ENCODE assay signal across 31 mouse cellular contexts in the genomic region with DNA sequence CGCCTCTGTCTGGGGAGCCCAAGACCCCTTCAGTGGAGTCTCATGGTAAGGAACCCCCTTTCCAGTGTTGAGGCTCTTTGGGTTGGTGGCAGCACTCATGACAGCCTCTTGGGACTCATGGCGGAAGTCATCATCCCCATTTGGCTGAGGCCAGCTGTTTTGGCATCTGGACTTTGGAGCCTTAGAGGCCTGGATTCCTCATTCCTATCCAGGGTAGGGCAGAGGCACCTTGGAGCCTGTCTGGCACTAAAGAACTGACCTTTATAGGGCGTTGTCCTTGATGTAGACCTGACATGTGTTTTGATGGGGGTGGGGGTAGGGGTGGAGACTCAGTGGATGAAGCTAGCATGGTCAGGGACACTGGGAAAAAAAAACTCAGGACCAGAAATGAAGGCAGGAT. TPM values are rescaled to one million over a fixed set of nuclear protein-coding genes. Genes with fewer than 3 reads are reported as not detected.
DNase-seq lines count a peak whose midpoint lies in the region; ATAC-seq and TF ChIP-seq lines count a peak whose summit lies in the region.
"Had no signal": no experiment of that assay in that cellular context is flagged by ENCODE, and none has a peak within 500 bp of the region (broad histone marks: within the 10 kb centered on the region; RNA-seq: fewer than 3 reads in every experiment).

No protein-coding gene starts in this region.

- H3K4me1 ChIP-seq in kidney, adult 2 months (ENCODE audit: control insufficient read depth, insufficient read depth, low read length) = no peaks in the 10 kb centered on the region
- H3K4me1 ChIP-seq in kidney, embryonic 14.5 days (ENCODE audit: control insufficient read depth, insufficient read depth, low read length) = no peaks in the 10 kb centered on the region
- H3K4me1 ChIP-seq in ES-E14 (ENCODE audit: control insufficient read depth in 2 of 2, insufficient read depth in 2 of 2, low read length in 2 of 2, poor library complexity in 1 of 2) = peaks cover 3 to 30% of the 10 kb centered on the region in 2 experiments; a peak in 3 of 4 replicates
- peaks cover 2% of the 10 kb centered on the region for H3K4me1 ChIP-seq in intestine, postnatal 0 days (replicated peaks; ENCODE audit: control insufficient read depth, insufficient read depth, low read length)
- H3K4me1 ChIP-seq in forebrain, postnatal 0 days (ENCODE audit: insufficient read depth) = no peaks in the 10 kb centered on the region
- H3K4me1 ChIP-seq: embryonic facial prominence, embryonic 13.5 days; forebrain, embryonic 12.5 days; hindbrain, embryonic 15.5 days; midbrain, embryonic 13.5 days had no signal

- no peaks in the 10 kb centered on the region for H3K36me3 ChIP-seq in kidney, adult 2 months (ENCODE audit: control insufficient read depth, insufficient read depth, low read length)
- no peaks in the 10 kb centered on the region for H3K36me3 ChIP-seq in kidney, embryonic 14.5 days (ENCODE audit: control insufficient read depth, insufficient read depth, low read length)
- no peaks in the 10 kb centered on the region for H3K36me3 ChIP-seq in ES-E14 (ENCODE audit: control insufficient read depth, insufficient read depth, low read length, poor library complexity, severe bottlenecking)
- peaks cover 79% of the 10 kb centered on the region for H3K36me3 ChIP-seq in intestine, postnatal 0 days (ENCODE audit: control insufficient read depth, insufficient read depth)
- no peaks in the 10 kb centered on the region for H3K36me3 ChIP-seq in forebrain, postnatal 0 days (ENCODE audit: insufficient read depth)
- H3K36me3 ChIP-seq: embryonic facial prominence, embryonic 13.5 days; forebrain, embryonic 12.5 days; heart, embryonic 13.5 days; hindbrain, embryonic 10.5 days; hindbrain, embryonic 15.5 days; liver, embryonic 12.5 days; midbrain, embryonic 13.5 days; neural tube, embryonic 13.5 days had no signal

- 74% methylated on average over 3 of the region's 3 CpGs for WGBS in kidney, adult 2 months
- WGBS in kidney, embryonic 14.5 days = 92% methylated on average over 3 of the region's 3 CpGs
- 57% methylated on average over 3 of the region's 3 CpGs for WGBS in intestine, postnatal 0 days
- WGBS in forebrain, postnatal 0 days = 96% methylated on average over 3 of the region's 3 CpGs

- in situ Hi-C loops in ES-E14 (cut with MboI; ENCODE audit: low sequenced_read_pairs in 2 of 2, unreplicated experiment in 2 of 2) = no loop called here

- no peak overlapping the region for H3K4me3 ChIP-seq in kidney, adult 2 months (ENCODE audit: insufficient read depth, low read depth, low read length)
- no peak overlapping the region for H3K4me3 ChIP-seq in kidney, embryonic 14.5 days (ENCODE audit: low read length)
- H3K4me3 ChIP-seq in ES-E14 (ENCODE audit: insufficient read depth in 1 of 2, low read depth in 1 of 2, low read length in 2 of 2, poor library complexity in 1 of 2, severe bottlenecking in 1 of 2) = peak overlapping the region; percentile 45 to 47; a peak in 1 of 4 replicates
- no peak overlapping the region for H3K4me3 ChIP-seq in intestine, postnatal 0 days (ENCODE audit: low read depth, low read length)
- no peak overlapping the region for H3K4me3 ChIP-seq in forebrain, postnatal 0 days (ENCODE audit: low read depth, low read length)
- H3K4me3 ChIP-seq: embryonic facial prominence, embryonic 13.5 days; erythroblast, embryonic 14.5 days; forebrain, embryonic 12.5 days; heart, embryonic 13.5 days; hindbrain, embryonic 10.5 days; hindbrain, embryonic 15.5 days; liver, embryonic 12.5 days; midbrain, embryonic 13.5 days; neural tube, embryonic 13.5 days had no signal

- no peaks in the 10 kb centered on the region for H3K27me3 ChIP-seq in kidney, adult 2 months (replicated peaks; ENCODE audit: control insufficient read depth, insufficient read depth, low read length)
- no peaks in the 10 kb centered on the region; the same call in 1 of the 2 replicates for H3K27me3 ChIP-seq in kidney, embryonic 14.5 days (ENCODE audit: control insufficient read depth, insufficient read depth, low read length)
- H3K27me3 ChIP-seq in intestine, postnatal 0 days (replicated peaks; ENCODE audit: control insufficient read depth, insufficient read depth, low read length) = no peaks in the 10 kb centered on the region
- no peaks in the 10 kb centered on the region for H3K27me3 ChIP-seq in forebrain, postnatal 0 days (ENCODE audit: insufficient read depth, low read length)

- TF ChIP-seq CTCF in kidney, adult 2 months (conservative IDR thresholded peaks at IDR 0.05; ENCODE audit: insufficient read depth, insufficient read length, low read depth, low read length) = no peak
- no peak for TF ChIP-seq CTCF in intestine, postnatal 0 days (IDR thresholded peaks at IDR 0.05; ENCODE audit: low read depth)
- TF ChIP-seq CTCF in forebrain, postnatal 0 days (IDR thresholded peaks at IDR 0.05; ENCODE audit: low read depth) = no peak

- no peak overlapping the region for H3K9ac ChIP-seq in kidney, embryonic 14.5 days (ENCODE audit: low read depth, low read length)
- H3K9ac ChIP-seq in ES-E14 (ENCODE audit: insufficient read depth, low read depth, low read length, poor library complexity, severe bottlenecking) = no peak overlapping the region
- no peak overlapping the region for H3K9ac ChIP-seq in intestine, postnatal 0 days (ENCODE audit: low read depth, low read length)
- no peak overlapping the region for H3K9ac ChIP-seq in forebrain, postnatal 0 days
- H3K9ac ChIP-seq: embryonic facial prominence, embryonic 13.5 days; forebrain, embryonic 12.5 days; heart, embryonic 13.5 days; hindbrain, embryonic 15.5 days; liver, embryonic 12.5 days; liver, postnatal 0 days; midbrain, embryonic 13.5 days; neural tube, embryonic 13.5 days had no signal

- H3K27ac ChIP-seq in kidney, adult 2 months (ENCODE audit: insufficient read depth, low read depth, low read length) = no peak overlapping the region
- H3K27ac ChIP-seq in kidney, embryonic 14.5 days (ENCODE audit: low read depth, low read length) = no peak overlapping the region
- H3K27ac ChIP-seq in ES-E14 (ENCODE audit: insufficient read depth, low read depth, low read length, poor library complexity, severe bottlenecking) = no peak overlapping the region
- peak overlapping the region; percentile 73 for H3K27ac ChIP-seq in intestine, postnatal 0 days (ENCODE audit: low read depth, low read length)
- no peak overlapping the region for H3K27ac ChIP-seq in forebrain, postnatal 0 days (ENCODE audit: low read depth, low read length)
- H3K27ac ChIP-seq: embryonic facial prominence, embryonic 13.5 days; forebrain, embryonic 12.5 days; heart, embryonic 13.5 days; hindbrain, embryonic 10.5 days; hindbrain, embryonic 15.5 days; liver, embryonic 12.5 days; macrophage; midbrain, embryonic 13.5 days; neural tube, embryonic 13.5 days had no signal

- H3K4me2 ChIP-seq in kidney, embryonic 14.5 days (replicated peaks; ENCODE audit: low read depth, low read length) = no peak overlapping the region
- H3K4me2 ChIP-seq in intestine, postnatal 0 days (replicated peaks; ENCODE audit: low read depth) = no peak overlapping the region
- H3K4me2 ChIP-seq in forebrain, postnatal 0 days (ENCODE audit: low read depth) = no peak overlapping the region
- H3K4me2 ChIP-seq: embryonic facial prominence, embryonic 13.5 days; forebrain, embryonic 12.5 days; heart, embryonic 13.5 days; hindbrain, embryonic 15.5 days; liver, embryonic 12.5 days; midbrain, embryonic 13.5 days; neural tube, embryonic 13.5 days had no signal

- TF ChIP-seq POLR2A in kidney, adult 2 months (IDR thresholded peaks at IDR 0.05; ENCODE audit: low read depth, low read length) = no peak

- DNase-seq in kidney, adult 2 months = peak; percentile 78
- DNase-seq in ES-E14 (ENCODE audit: low read depth, low spot score) = no peak
- DNase-seq in forebrain, postnatal 0 days = no peak
- no peak for DNase-seq in cerebellum, postnatal 36 days
- no peak for DNase-seq in lung, postnatal 36 days
- DNase-seq: adrenal gland, postnatal 25 days; cerebellum, adult 11-12 months; cerebellum, adult 9-11 months; gastrocnemius, postnatal 10 days; heart, postnatal 10 days; left cerebral cortex, postnatal 4 days; liver, postnatal 0 days; thymus, postnatal 14 days had no signal

- no peaks in the 10 kb centered on the region for H3K9me3 ChIP-seq in kidney, embryonic 14.5 days (ENCODE audit: control insufficient read depth, low read length)
- no peaks in the 10 kb centered on the region for H3K9me3 ChIP-seq in ES-E14 (ENCODE audit: control insufficient read depth, insufficient read depth, low read depth, low read length)
- no peaks in the 10 kb centered on the region for H3K9me3 ChIP-seq in intestine, postnatal 0 days (ENCODE audit: control insufficient read depth)
- H3K9me3 ChIP-seq in forebrain, postnatal 0 days (ENCODE audit: low read length) = no peaks in the 10 kb centered on the region
- H3K9me3 ChIP-seq: embryonic facial prominence, embryonic 13.5 days; forebrain, embryonic 12.5 days; heart, embryonic 13.5 days; hindbrain, embryonic 10.5 days; hindbrain, embryonic 15.5 days; liver, embryonic 12.5 days; midbrain, embryonic 13.5 days; neural tube, embryonic 13.5 days had no signal

- ATAC-seq in kidney, embryonic 14.5 days (ENCODE audit: low FRiP score, low TSS enrichment) = no peak
- peak; percentile 84 for ATAC-seq in intestine, postnatal 0 days
- ATAC-seq in forebrain, postnatal 0 days = no peak
- ATAC-seq: inflammation-experienced regulatory T-cells, adult 6 months; liver, embryonic 12.5 days; liver, postnatal 0 days; lung, postnatal 0 days; midbrain, embryonic 13.5 days had no signal

RNA-seq across cellular contexts. Expression of a gene that starts 15.4 kb away (rescaled TPM):
- polyA plus RNA-seq in kidney, adult 2 months (2012; rRNA removed) = 26.1 and 26.7 TPM in 2 replicates
- 2.3 and 2.9 TPM in 2 replicates for polyA plus RNA-seq in kidney, embryonic 14.5 days (2014; fragmentation: Nextera tagmentation; extraction: Ambion mirVana)
- 0.67 TPM in 1 of 2 replicates, not detected in the other for total RNA-seq in ES-E14 (2012; rRNA removed)
- polyA plus RNA-seq in intestine, postnatal 0 days (2015; fragmentation: Nextera tagmentation; extraction: Ambion mirVana) = 1.9 and 3.4 TPM in 2 replicates
- total RNA-seq in forebrain, postnatal 0 days (2014; rRNA removed) = 0.95 and 1.0 TPM in 2 replicates
- 2.4 and 2.5 TPM in 2 replicates for polyA plus RNA-seq in forebrain, postnatal 0 days (2015; fragmentation: Nextera tagmentation; extraction: Ambion mirVana)
- total RNA-seq: left cerebral cortex, postnatal 4 days had no signal

RNA-seq across cellular contexts. Expression of a gene that starts 26.2 kb away (rescaled TPM):
- polyA plus RNA-seq in kidney, adult 2 months (2012; rRNA removed) = 104 and 132 TPM in 2 replicates
- 2.8 and 5.5 TPM in 2 replicates for polyA plus RNA-seq in kidney, embryonic 14.5 days (2014; fragmentation: Nextera tagmentation; extraction: Ambion mirVana)
- 4.6 and 7.7 TPM in 2 replicates for total RNA-seq in ES-E14 (2012; rRNA removed)
- polyA plus RNA-seq in intestine, postnatal 0 days (2015; fragmentation: Nextera tagmentation; extraction: Ambion mirVana) = 332 and 377 TPM in 2 replicates
- total RNA-seq in forebrain, postnatal 0 days (2014; rRNA removed) = not detected in 2 replicates
- 0.01 TPM in 1 of 2 replicates, not detected in the other for polyA plus RNA-seq in forebrain, postnatal 0 days (2015; fragmentation: Nextera tagmentation; extraction: Ambion mirVana)
- total RNA-seq: gastrocnemius, postnatal 10 days had no signal
- polyA plus RNA-seq: erythroblast, embryonic 14.5 days; inflammation-experienced regulatory T-cells, adult 6 months had no signal

RNA-seq across cellular contexts. Expression of a gene that starts 27.5 kb away (rescaled TPM):
- polyA plus RNA-seq in kidney, adult 2 months (2012; rRNA removed) = 5.0 and 5.7 TPM in 2 replicates
- 9.4 and 9.6 TPM in 2 replicates for polyA plus RNA-seq in kidney, embryonic 14.5 days (2014; fragmentation: Nextera tagmentation; extraction: Ambion mirVana)
- total RNA-seq in ES-E14 (2012; rRNA removed) = 0.45 TPM in 1 of 2 replicates, not detected in the other
- polyA plus RNA-seq in intestine, postnatal 0 days (2015; fragmentation: Nextera tagmentation; extraction: Ambion mirVana) = 29.6 and 32.9 TPM in 2 replicates
- total RNA-seq in forebrain, postnatal 0 days (2014; rRNA removed) = not detected in 2 replicates
- polyA plus RNA-seq in forebrain, postnatal 0 days (2015; fragmentation: Nextera tagmentation; extraction: Ambion mirVana) = 0.27 TPM in 1 of 2 replicates, not detected in the other
- total RNA-seq: adrenal gland, postnatal 25 days; gastrocnemius, postnatal 10 days; heart, adult 8-10 months; layer of hippocampus, adult 8-10 months; layer of hippocampus, postnatal 25 days; left cerebral cortex, adult 8-10 months; left cerebral cortex, postnatal 4 days had no signal
- polyA plus RNA-seq: macrophage had no signal

RNA-seq across cellular contexts. Expression of a gene that starts 48.7 kb away (rescaled TPM):
- 20.5 and 24.1 TPM in 2 replicates for polyA plus RNA-seq in kidney, adult 2 months (2012; rRNA removed)
- 41.4 and 48.1 TPM in 2 replicates for polyA plus RNA-seq in kidney, embryonic 14.5 days (2014; fragmentation: Nextera tagmentation; extraction: Ambion mirVana)
- 52.1 and 63.5 TPM in 2 replicates for total RNA-seq in ES-E14 (2012; rRNA removed)
- 27.5 and 28.8 TPM in 2 replicates for polyA plus RNA-seq in intestine, postnatal 0 days (2015; fragmentation: Nextera tagmentation; extraction: Ambion mirVana)
- total RNA-seq in forebrain, postnatal 0 days (2014; rRNA removed) = 60.4 and 70.9 TPM in 2 replicates
- 49.5 and 59.4 TPM in 2 replicates for polyA plus RNA-seq in forebrain, postnatal 0 days (2015; fragmentation: Nextera tagmentation; extraction: Ambion mirVana)

RNA-seq across cellular contexts. Expression of a gene that starts 48.9 kb away (rescaled TPM):
- 16.9 and 18.8 TPM in 2 replicates for polyA plus RNA-seq in kidney, adult 2 months (2012; rRNA removed)
- polyA plus RNA-seq in kidney, embryonic 14.5 days (2014; fragmentation: Nextera tagmentation; extraction: Ambion mirVana) = 13.0 and 19.1 TPM in 2 replicates
- total RNA-seq in ES-E14 (2012; rRNA removed) = 28.0 and 40.8 TPM in 2 replicates
- 6.8 and 8.2 TPM in 2 replicates for polyA plus RNA-seq in intestine, postnatal 0 days (2015; fragmentation: Nextera tagmentation; extraction: Ambion mirVana)
- 14.5 and 18.9 TPM in 2 replicates for total RNA-seq in forebrain, postnatal 0 days (2014; rRNA removed)
- polyA plus RNA-seq in forebrain, postnatal 0 days (2015; fragmentation: Nextera tagmentation; extraction: Ambion mirVana) = 6.9 and 8.4 TPM in 2 replicates

Comparison
In these comparisons a context has a peak if more than half of its experiments do, and no peak if none do; other contexts are left out.
1. RNA of a gene that starts 26.2 kb away (polyA plus RNA-seq): 332 to 377 TPM in intestine, postnatal 0 days and 104 to 132 TPM in kidney, adult 2 months; 2.8 to 5.5 TPM in kidney, embryonic 14.5 days and 0.01 TPM in forebrain, postnatal 0 days; every median in the first group is over 10 times any median in the second.
2. H3K4me3 ChIP-seq: peak in ES-E14 (2 of 2); none in kidney, adult 2 months (single experiment), kidney, embryonic 14.5 days (single experiment), intestine, postnatal 0 days (single experiment) and forebrain, postnatal 0 days (single experiment).